Mouse (Mus musculus): ENCODE results near the gene Herpud1.
"Not testable (repeated sequence)": the region's sequence is repeated elsewhere in the genome, so short reads cannot be mapped to it uniquely, and the experiment has no call there.

DNA sequence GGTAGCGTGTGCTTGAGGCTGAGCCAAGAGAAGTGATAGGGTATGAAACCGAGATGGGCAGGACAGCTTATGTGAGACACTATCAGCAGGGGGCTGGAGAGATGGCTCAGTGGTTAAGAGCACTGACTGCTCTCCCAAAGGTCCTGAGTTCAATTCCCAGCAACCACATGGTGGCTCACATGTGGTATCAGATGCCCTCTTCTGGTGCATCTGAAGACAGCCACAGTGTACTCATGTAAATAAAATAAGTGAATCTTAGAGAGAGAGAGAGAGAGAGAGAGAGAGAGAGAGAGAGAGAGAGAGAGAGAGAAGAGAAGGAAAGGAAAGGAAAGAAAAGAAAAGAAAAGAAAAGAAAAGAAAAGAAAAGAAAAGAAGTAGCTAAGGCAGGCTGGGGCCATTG is 13.7 kb downstream of the Herpud1 start:
- TF ChIP-seq POLR2A (IDR thresholded peaks at IDR 0.05; ENCODE audit: borderline replicate concordance, extremely low read depth, low read depth, low read length); CTCF (IDR thresholded peaks at IDR 0.05; ENCODE audit: insufficient read depth, low read length): not testable (repeated sequence)

All from lung, adult 2 months (tissue).